Mouse (Mus musculus) heart, embryonic 12.5 days (tissue): Measurements from ENCODE around the gene Egfl8. TPM values are rescaled to one million over a fixed set of nuclear protein-coding genes. Genes with fewer than 3 reads are reported as not detected.
A peak's percentile ranks its signal among the peaks of the same experiment; 100 is the strongest.

Experiments used
- ATAC-seq: fragments of 200-750 bp; cut with Nextera tagmentation; 2 replicates; pipeline ENCODE4 v1.8.0; 2017; ENCODE audit warnings: moderate TSS enrichment, moderate library complexity; ENCODE audit not compliant: insufficient number of reproducible peaks, low FRiP score
- H3K27ac ChIP-seq: fragments of 300-500 bp; sonication (generic); 2 replicates; pipeline ENCODE4 v1.5.1; 2016; ENCODE audit warnings: mild to moderate bottlenecking, moderate library complexity; ENCODE audit not compliant: poor library complexity, severe bottlenecking
- H3K27me3 ChIP-seq: fragments of 300-500 bp; sonication (generic); replicated peaks from 2 replicates; pipeline ENCODE4 v1.6.1; 2016; ENCODE audit warnings: mild to moderate bottlenecking, moderate library complexity
- H3K36me3 ChIP-seq: fragments of 300-500 bp; sonication (generic); 2 replicates; pipeline ENCODE4 v1.6.1; 2016; ENCODE audit warnings: mild to moderate bottlenecking, moderate library complexity
- H3K4me1 ChIP-seq: fragments of 300-500 bp; sonication (generic); replicated peaks from 2 replicates; pipeline ENCODE4 v1.6.1; 2016; ENCODE audit warnings: mild to moderate bottlenecking
- H3K4me2 ChIP-seq: fragments of 300-500 bp; sonication (generic); 2 replicates; pipeline ENCODE4 v1.6.1; 2016; ENCODE audit warnings: mild to moderate bottlenecking, moderate library complexity
- H3K4me3 ChIP-seq: fragments of 300-500 bp; sonication (generic); 2 replicates; pipeline ENCODE4 v1.5.1; 2016; ENCODE audit warnings: mild to moderate bottlenecking
- H3K9ac ChIP-seq: fragments of 300-500 bp; sonication (generic); 2 replicates; pipeline ENCODE4 v1.6.1; 2016; ENCODE audit warnings: mild to moderate bottlenecking, moderate library complexity
- H3K9me3 ChIP-seq: fragments of 300-500 bp; sonication (generic); replicated peaks from 2 replicates; pipeline ENCODE4 v1.6.1; 2016; ENCODE audit warnings: mild to moderate bottlenecking, moderate library complexity
- whole genome bisulfite sequencing: fragments of 180-500 bp; shearing (Covaris S2); methylation state at CpG from one replicate; pipeline ENCODE4 v1.1.7; 2016; 5-methylcytosine and 5-hydroxymethylcytosine counted together
- polyA plus RNA-seq: library from polyadenylated mRNA; unstranded; fragments of >200 nt; fragmentation: Nextera tagmentation; extraction: Ambion mirVana; gene quantifications from 2 replicates; pipeline ENCODE4 v1.2.1, GENCODE M21; 2016

Gene Egfl8
- polyA plus RNA-seq, 1 experiment from 2014 or later: 0.57 TPM

- Histone ChIP-seq H3K27ac (peak overlapping the region; percentile 94), H3K27me3 (no peaks in the 10 kb centered on the region), H3K9me3 (no peaks in the 10 kb centered on the region), H3K36me3 (no peaks in the 10 kb centered on the region), H3K4me1 (peaks cover 46% of the 10 kb centered on the region), H3K4me2 (peak overlapping the region; percentile 97), H3K9ac (peak overlapping the region; percentile 93), H3K4me3 (peak overlapping the region; percentile 78)
- peak; percentile 84 for ATAC-seq
- WGBS: under 1% methylated on average over 38 of the region's 38 CpGs
Observed at GRCm38 (mm10) chr17:34586796-34587422, 28.9 kb downstream of the Egfl8 start.

- no peak for ATAC-seq
- Histone ChIP-seq H3K4me1 (peaks cover 41% of the 10 kb centered on the region), H3K9me3 (no peaks in the 10 kb centered on the region), H3K9ac (peak overlapping the region; percentile 93), H3K27me3 (no peaks in the 10 kb centered on the region), H3K4me3 (peak overlapping the region; percentile 78), H3K36me3 (no peaks in the 10 kb centered on the region), H3K4me2 (peak overlapping the region; percentile 97), H3K27ac (peak overlapping the region; percentile 94)
- 31% methylated on average over 32 of the region's 32 CpGs for WGBS
Observed at GRCm38 (mm10) chr17:34585877-34586771, 29.6 kb downstream of the Egfl8 start.

GRCm38 (mm10) chr17:34585121-34585520 lies 30.6 kb downstream of the Egfl8 start:
- no peaks in the 10 kb centered on the region for H3K36me3 ChIP-seq
- H3K4me3 ChIP-seq: no peak overlapping the region
- no peak overlapping the region for H3K27ac ChIP-seq
- no peak overlapping the region for H3K4me2 ChIP-seq
- H3K9me3 ChIP-seq: no peaks in the 10 kb centered on the region
- ATAC-seq: no peak
- H3K9ac ChIP-seq: no peak overlapping the region
- peaks cover 31% of the 10 kb centered on the region for H3K4me1 ChIP-seq
- H3K27me3 ChIP-seq: no peaks in the 10 kb centered on the region
- WGBS: 84% methylated on average over 8 of the region's 8 CpGs

GRCm38 (mm10) chr17:34583819-34584218 lies 32.0 kb downstream of the Egfl8 start:
- Histone ChIP-seq H3K27ac (no peak overlapping the region), H3K9ac (no peak overlapping the region)
- ATAC-seq: no peak

GRCm38 (mm10) chr17:34583397-34583796 lies 32.4 kb downstream of the Egfl8 start:
- 0 out of 2 replicates have a peak, but pooled peaks cover 3% of the 10 kb centered on the region for H3K36me3 ChIP-seq
- no peak overlapping the region for H3K4me2 ChIP-seq
- peaks cover 15% of the 10 kb centered on the region for H3K4me1 ChIP-seq
- no peak overlapping the region for H3K27ac ChIP-seq
- ATAC-seq: no peak
- no peaks in the 10 kb centered on the region for H3K27me3 ChIP-seq
- H3K4me3 ChIP-seq: no peak overlapping the region
- 50% methylated on average over 7 of the region's 7 CpGs for WGBS
- H3K9ac ChIP-seq: no peak overlapping the region
- no peaks in the 10 kb centered on the region for H3K9me3 ChIP-seq

More at GRCm38 (mm10) chr17:34583819-34584218, 32.0 kb downstream of the Egfl8 start:
- 71% methylated on average over 8 of the region's 8 CpGs for WGBS
- H3K36me3 ChIP-seq: 0 out of 2 replicates have a peak, but pooled peaks cover 3% of the 10 kb centered on the region
- H3K9me3 ChIP-seq: no peaks in the 10 kb centered on the region
- no peak overlapping the region for H3K4me3 ChIP-seq
- peaks cover 18% of the 10 kb centered on the region for H3K4me1 ChIP-seq
- H3K4me2 ChIP-seq: no peak overlapping the region
- no peaks in the 10 kb centered on the region for H3K27me3 ChIP-seq

GRCm38 (mm10) chr17:34582528-34582927 lies 33.2 kb downstream of the Egfl8 start:
- Histone ChIP-seq H3K9me3 (no peaks in the 10 kb centered on the region), H3K9ac (no peak overlapping the region), H3K4me3 (no peak overlapping the region), H3K4me2 (no peak overlapping the region), H3K36me3 (peaks cover 8% of the 10 kb centered on the region; the same call in 1 of the 2 replicates), H3K4me1 (peaks cover 10% of the 10 kb centered on the region; the same call in 1 of the 2 replicates), H3K27me3 (no peaks in the 10 kb centered on the region), H3K27ac (no peak overlapping the region)
- 88% methylated on average over 12 of the region's 12 CpGs for WGBS
- no peak for ATAC-seq

GRCm38 (mm10) chr17:34578070-34578469 lies 37.7 kb downstream of the Egfl8 start:
- H3K4me2 ChIP-seq: no peak overlapping the region
- no peaks in the 10 kb centered on the region for H3K4me1 ChIP-seq
- H3K36me3 ChIP-seq: peaks cover 11% of the 10 kb centered on the region; the same call in 1 of the 2 replicates
- no peak for ATAC-seq
- 75% methylated on average over 3 of the region's 3 CpGs for WGBS
- no peak overlapping the region for H3K9ac ChIP-seq
- no peak overlapping the region for H3K27ac ChIP-seq
- H3K27me3 ChIP-seq: no peaks in the 10 kb centered on the region
- H3K9me3 ChIP-seq: no peaks in the 10 kb centered on the region
- H3K4me3 ChIP-seq: no peak overlapping the region

GRCm38 (mm10) chr17:34576577-34576976 lies 39.2 kb downstream of the Egfl8 start:
- Histone ChIP-seq H3K9ac (no peak overlapping the region), H3K4me2 (no peak overlapping the region), H3K36me3 (peaks cover 16% of the 10 kb centered on the region), H3K27ac (no peak overlapping the region), H3K27me3 (no peaks in the 10 kb centered on the region), H3K9me3 (0 out of 2 replicates have a peak, but pooled peaks cover 3% of the 10 kb centered on the region), H3K4me1 (no peaks in the 10 kb centered on the region), H3K4me3 (no peak overlapping the region)
- ATAC-seq: no peak
- 62% methylated on average over 5 of the region's 5 CpGs for WGBS

- Histone ChIP-seq H3K27ac (no peak overlapping the region), H3K9me3 (0 out of 2 replicates have a peak, but pooled peaks cover 3% of the 10 kb centered on the region), H3K9ac (no peak overlapping the region), H3K27me3 (peaks cover 14% of the 10 kb centered on the region), H3K36me3 (peaks cover 12% of the 10 kb centered on the region), H3K4me2 (no peak overlapping the region), H3K4me1 (no peaks in the 10 kb centered on the region), H3K4me3 (no peak overlapping the region)
- no peak for ATAC-seq
- WGBS: 16% methylated on average over 15 of the region's 15 CpGs
Observed at GRCm38 (mm10) chr17:34572361-34572760, 43.4 kb downstream of the Egfl8 start.

- Histone ChIP-seq H3K27ac (no peak overlapping the region), H3K9ac (no peak overlapping the region), H3K9me3 (0 out of 2 replicates have a peak, but pooled peaks cover 3% of the 10 kb centered on the region), H3K4me3 (no peak overlapping the region), H3K4me1 (no peaks in the 10 kb centered on the region), H3K36me3 (peaks cover 11% of the 10 kb centered on the region), H3K4me2 (no peak overlapping the region), H3K27me3 (peaks cover 19% of the 10 kb centered on the region)
- WGBS: 14% methylated on average over 5 of the region's 5 CpGs
- no peak for ATAC-seq
Observed at GRCm38 (mm10) chr17:34571875-34572274, 43.9 kb downstream of the Egfl8 start.

- Histone ChIP-seq H3K4me3 (no peak overlapping the region), H3K36me3 (peaks cover 11% of the 10 kb centered on the region), H3K4me2 (no peak overlapping the region), H3K4me1 (0 out of 2 replicates have a peak, but pooled peaks cover under 1% of the 10 kb centered on the region), H3K9ac (no peak overlapping the region), H3K27me3 (peaks cover 19% of the 10 kb centered on the region), H3K27ac (no peak overlapping the region), H3K9me3 (0 out of 2 replicates have a peak, but pooled peaks cover 3% of the 10 kb centered on the region)
- WGBS: 60% methylated on average over 4 of the region's 4 CpGs
- ATAC-seq: no peak
Observed at GRCm38 (mm10) chr17:34569919-34570318, 45.9 kb downstream of the Egfl8 start.
